Mouse (Mus musculus): Measurements from ENCODE around the gene Ifi27l2a.
A peak's percentile ranks its signal among the peaks of the same experiment; 100 is the strongest.

Ifi27l2a gene

DNA sequence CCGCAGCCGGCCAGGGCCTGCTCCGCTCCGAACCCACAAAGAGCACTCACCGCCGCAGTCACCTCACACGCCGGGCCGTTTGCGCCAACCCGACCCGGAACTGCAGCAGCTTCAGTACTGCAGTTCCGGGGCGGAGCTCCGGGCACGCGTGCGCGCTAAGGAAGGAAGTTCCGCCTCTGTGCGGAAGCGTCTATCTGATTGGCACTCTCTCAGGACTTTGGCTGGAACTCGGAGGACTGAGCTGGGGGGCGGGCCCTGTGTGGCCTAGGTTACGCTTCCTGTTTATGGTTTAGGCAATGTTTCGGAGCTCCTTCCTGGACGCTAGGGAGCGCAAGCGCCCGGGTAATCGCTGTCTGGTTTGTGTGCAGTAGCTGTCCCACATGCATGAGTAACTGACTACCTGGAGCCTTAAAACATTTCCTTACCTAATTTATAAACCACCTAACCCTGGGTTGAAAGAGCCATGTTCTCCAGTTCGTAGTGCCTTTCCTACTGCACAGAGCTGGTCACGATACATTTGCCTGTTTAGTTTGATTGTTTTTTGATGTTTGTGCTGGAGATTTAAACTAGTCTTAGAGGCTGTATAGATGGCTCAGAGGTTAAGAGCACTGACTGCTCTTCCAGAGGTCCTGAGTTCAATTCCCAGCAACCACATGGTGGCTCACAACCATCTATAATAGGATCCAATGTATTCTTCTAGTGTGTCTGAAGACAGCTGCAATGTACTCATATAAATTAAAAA lies 17.6 kb downstream of the Ifi27l2a start, which contains the start of gene Ddx24:
TSS of gene Ddx24 (minus strand) at position 102 of the 742 bp plus-strand sequence.
- peak; percentile 93 for DNase-seq (ENCODE audit: low spot score)

DNA sequence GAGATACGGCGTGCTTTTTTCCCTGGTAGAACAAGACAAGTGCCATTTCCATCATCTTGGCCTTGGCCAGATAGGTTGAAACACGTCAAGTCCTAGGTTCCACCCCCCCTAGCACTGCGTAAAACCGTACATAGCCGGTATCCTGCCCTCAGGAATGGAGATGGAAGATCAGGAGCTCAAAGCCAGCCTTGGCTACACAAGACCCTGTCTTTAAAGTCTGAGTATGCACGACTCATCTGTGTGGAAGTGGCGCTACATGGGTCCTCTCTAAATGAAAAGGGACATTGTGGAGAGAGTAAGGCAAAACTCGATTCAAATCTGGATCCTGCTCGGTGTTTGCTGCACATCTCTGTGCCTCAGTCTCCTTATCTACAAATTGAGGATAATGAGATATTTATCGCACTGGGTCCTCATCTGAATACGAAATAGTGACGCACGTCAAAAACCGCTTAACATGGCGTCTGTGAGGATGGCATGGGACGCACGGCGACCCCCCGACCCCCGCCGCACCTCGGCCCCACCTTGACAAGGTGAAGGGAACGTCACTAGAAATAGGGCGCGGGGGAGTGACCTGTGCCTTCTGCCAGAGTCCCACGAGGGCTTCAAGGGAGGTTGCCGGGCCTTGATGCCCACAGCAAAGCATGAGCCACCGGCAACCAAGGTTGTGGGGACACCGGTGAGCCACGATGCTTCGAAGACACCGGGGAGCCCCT lies 18.3 kb downstream of the Ifi27l2a start:
- no peak for DNase-seq (ENCODE audit: low spot score)

DNA sequence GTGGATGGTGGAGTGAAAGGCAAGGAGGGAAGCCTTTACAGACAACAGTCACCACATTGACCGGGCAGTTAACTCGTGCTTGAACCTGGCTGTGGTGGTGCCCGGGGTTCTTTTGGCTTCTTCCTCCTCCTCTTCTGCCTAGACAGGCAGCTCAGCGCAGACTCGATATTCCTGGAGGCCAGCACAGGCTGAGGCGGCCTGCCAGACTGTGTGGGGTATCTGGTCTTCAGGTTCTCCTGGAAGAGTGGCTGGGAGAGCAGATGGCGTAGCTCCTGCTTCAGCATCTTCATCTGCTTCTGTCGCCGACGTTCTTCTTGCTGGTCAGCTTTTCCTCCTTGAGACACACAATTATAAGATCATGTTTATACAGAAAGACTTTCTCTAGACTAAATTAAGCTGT lies 35.3 kb downstream of the Ifi27l2a start:
- no peak for DNase-seq (ENCODE audit: low spot score)

DNA sequence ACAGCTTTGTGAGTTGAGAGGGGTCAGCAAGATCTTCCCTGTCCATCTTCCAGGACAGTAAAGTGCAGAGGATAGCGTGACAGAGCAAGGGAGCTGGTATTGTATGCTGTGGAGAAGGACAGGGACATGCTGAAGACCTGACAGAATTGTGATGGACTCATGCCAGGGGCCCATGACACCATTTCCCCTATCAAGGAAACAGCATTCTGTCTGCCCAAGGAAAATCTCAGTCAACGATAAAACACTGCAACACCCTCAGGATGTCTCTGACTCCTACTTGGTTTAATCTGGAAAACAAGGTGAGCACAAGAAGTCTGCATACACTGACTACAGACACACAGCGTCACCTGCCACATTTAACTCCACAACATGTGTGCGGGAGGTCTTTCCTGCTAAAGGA lies 35.8 kb downstream of the Ifi27l2a start, which contains the start of gene 9330161L09Rik:
TSS of gene 9330161L09Rik (minus strand) at position 101 of the 400 bp plus-strand sequence.
- DNase-seq (ENCODE audit: low spot score) = no peak

DNA sequence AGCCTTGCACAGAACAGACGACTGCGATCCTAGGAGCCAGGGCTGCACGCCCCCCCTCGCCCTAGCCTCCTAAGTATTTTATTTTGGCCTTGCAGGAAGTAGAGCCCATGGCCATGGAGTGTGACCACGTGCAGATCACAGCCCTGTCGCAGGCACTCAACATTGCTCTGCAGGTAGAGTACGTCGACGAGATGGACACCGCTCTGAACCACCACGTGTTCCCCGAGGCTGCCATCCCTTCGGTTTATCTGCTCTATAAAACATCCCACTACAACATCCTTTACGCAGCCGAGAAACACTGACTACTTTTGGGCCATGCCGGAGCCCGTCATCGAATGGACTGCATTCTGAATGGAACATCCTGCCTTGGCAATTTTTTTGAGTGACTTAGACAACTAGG lies 39.3 kb downstream of the Ifi27l2a start:
- no peak for DNase-seq (ENCODE audit: low spot score)

DNA sequence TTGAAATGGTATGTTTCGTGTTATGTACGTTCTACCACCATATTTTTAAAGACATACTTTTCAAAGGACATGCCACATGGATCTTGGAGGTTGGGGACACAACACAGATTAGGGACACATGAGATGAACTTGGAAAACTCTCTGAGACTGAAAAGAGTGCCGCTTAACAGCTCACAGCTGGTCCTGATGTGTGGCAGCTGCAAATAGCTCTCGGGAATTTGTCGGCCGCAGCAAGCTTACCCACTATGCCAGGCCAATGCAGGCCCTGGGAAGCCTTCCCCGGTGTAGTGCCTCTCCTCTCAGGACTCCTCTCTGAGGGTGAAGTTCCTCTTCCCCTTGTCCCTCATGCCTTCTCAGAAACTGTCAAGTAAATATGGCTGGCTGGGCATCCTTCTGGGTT lies 46.7 kb downstream of the Ifi27l2a start:
- DNase-seq (ENCODE audit: low spot score) = no peak

DNA sequence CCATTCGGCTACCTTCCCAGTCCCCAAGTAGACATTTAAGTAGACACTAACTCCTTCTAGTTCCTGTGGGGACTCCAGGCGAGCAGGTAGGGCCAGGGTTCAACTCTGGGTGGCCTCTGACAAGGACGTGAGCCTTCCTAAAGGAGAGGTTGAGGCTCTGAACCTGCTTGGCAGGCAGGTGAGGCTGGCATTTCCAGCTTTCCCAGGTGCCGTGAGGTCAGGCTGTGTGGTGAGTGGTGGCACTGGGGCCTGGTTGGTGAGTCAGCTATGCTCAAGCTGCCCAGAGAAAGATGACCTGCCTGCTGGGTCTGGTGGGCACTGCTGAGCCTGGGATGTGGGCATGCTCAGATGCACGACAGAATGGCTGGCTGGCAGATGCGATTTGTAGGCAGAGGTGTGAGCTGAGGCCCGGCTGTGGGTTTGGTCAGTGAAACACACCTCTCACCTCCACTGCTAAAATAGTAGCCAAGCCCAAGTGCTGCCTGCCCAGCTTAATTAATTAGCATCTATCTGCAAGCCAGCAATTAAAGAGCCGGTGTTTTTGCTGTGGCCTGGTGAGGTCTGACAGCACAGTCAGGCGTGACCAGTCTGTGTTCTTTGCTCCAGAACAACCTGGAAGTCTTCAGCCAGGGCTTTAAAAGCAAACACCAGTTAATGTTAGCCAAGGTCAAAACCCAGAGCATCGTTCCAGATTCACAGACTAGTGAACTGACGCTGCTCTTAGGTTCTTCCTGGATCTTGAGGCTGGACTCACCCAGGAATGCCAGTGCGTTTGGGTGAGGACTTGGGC lies 47.8 kb downstream of the Ifi27l2a start:
- peak; percentile 45 for DNase-seq (ENCODE audit: low spot score)

DNA sequence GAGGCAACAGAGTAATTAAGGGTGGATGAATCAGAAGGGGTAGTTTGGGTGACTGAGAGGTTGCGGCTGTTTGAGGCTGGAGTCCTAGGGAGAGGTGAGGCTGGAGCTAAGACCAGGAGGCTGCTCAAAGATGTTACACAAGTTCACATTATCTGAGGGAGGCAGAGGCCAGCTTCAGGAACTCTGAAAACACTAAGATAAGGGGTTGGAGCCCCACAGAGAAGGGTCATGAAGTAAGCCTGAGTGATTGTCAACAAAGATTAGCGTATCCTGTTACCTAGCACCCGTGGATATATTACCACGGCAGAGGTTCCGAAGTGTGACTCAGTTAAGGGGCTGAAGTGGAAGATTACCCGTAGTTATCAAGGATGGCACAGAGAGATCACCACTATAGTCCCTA lies 50.0 kb downstream of the Ifi27l2a start:
- DNase-seq (ENCODE audit: low spot score) = no peak
